Mouse (Mus musculus) small intestine, adult 2 months (tissue): ENCODE data around the gene Gchfr.

Source experiments
- CTCF ChIP-seq: fragments of 200-500 bp; IDR thresholded peaks from 2 replicates; pipeline ENCODE4 v1.5.1; 2012; ENCODE audit warnings: low read depth, mild to moderate bottlenecking, control low read depth, inconsistent platforms, low read length, moderate library complexity, mixed read lengths; ENCODE audit not compliant: insufficient replicate concordance, insufficient read length; ENCODE audit errors: extremely low read depth
- POLR2A ChIP-seq: fragments of 200-500 bp; IDR thresholded peaks from 2 replicates; pipeline ENCODE4 v1.6.1; 2012; ENCODE audit warnings: low read depth, mild to moderate bottlenecking, control low read depth, inconsistent platforms, low read length, moderate library complexity

DNA sequence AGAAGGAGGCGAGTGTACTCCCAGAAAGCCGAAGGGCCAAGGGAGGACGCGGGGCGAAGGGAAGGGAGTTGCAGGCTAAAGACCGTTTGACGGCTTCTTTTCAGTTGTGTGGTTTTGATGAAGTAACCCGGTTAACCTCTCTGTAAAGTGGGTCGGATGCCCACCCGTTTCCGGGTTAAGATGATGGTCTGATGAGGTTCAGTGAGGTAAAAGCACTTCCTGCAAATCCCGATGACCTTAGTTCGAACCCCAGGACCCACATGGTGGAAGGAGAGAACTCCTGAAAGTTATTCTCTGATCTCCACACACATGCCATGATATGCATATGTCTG lies 41.6 kb downstream of the Gchfr start:
- TF ChIP-seq POLR2A (no peak), CTCF (no peak)
